Mouse (Mus musculus): ENCODE measurements at regions not wholly inside any gene's neighbourhood (a gene's known extent, or its start where the extent isn't known, plus 50 kb on each side); places are given as distances from the start of the nearest gene placed in this dataset.
A peak's percentile ranks its signal among the peaks of the same experiment; 100 is the strongest.

GRCm38 (mm10) chr1:137262806-137263370 lies 302.6 kb upstream of the Nr5a2 start:
- peaks cover 37% of the 10 kb centered on the region for H3K4me1 ChIP-seq
- no peaks in the 10 kb centered on the region for H3K27me3 ChIP-seq (ENCODE audit: low read depth, poor library complexity, severe bottlenecking)
- no peak for DNase-seq (ENCODE audit: low spot score)
- H3K9me3 ChIP-seq (replicated peaks): no peaks in the 10 kb centered on the region
- no peaks in the 10 kb centered on the region for H3K36me3 ChIP-seq
- 73% methylated on average over 1 of the region's 1 CpGs for WGBS
- no peak overlapping the region for H3K4me3 ChIP-seq
- H3K27ac ChIP-seq (replicated peaks): no peak overlapping the region

DNA sequence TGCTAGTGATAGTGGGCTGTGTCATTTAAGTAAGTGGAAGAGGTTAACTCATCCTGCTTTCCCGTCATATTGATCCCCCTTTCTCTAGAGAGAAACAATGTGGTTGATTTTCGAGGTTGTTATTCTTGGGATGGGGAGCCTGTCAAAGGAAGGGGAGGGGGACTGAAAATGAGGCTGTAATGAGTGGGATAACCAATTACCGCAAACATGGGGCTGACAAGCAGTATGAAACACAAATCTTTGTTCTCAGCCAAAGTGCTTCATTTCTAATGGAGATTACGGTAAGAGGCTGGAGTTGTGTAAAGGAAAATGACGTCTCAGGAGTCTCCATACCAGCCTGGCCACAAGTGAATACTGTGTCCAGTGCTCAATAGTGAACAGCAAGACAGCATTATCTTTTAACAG lies 301.9 kb upstream of the Nr5a2 start:
- Histone ChIP-seq H3K4me1 (peaks cover 37% of the 10 kb centered on the region), H3K27ac (replicated peaks) (no peak overlapping the region; the same call in 1 of the 2 replicates), H3K27me3 (ENCODE audit: low read depth, poor library complexity, severe bottlenecking) (no peaks in the 10 kb centered on the region), H3K4me3 (no peak overlapping the region), H3K36me3 (no peaks in the 10 kb centered on the region), H3K9me3 (replicated peaks) (no peaks in the 10 kb centered on the region)
- WGBS: 70% methylated on average over 5 of the region's 5 CpGs
- no peak for DNase-seq (ENCODE audit: low spot score)

DNA sequence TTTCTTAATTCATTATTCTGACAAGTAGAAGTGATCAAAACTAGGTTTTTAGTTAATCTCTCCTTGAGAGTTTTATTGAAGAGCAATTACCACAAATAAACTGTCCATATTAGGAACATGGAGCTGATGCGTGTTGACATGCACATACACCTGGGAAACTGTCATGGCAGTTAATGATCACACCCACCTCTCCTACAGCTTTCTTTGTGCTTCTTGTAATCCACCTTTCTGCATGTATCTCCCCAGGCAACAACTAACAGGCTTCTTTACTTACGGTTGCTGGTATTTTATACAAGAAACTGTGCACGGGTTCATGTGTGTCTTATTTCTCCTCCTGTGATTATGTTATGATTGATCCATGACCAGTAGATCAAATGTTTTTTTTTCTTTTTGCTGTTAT lies 296.0 kb upstream of the Nr5a2 start:
- DNase-seq (ENCODE audit: low spot score): no peak
- Histone ChIP-seq H3K4me1 (peaks cover 35% of the 10 kb centered on the region), H3K27ac (replicated peaks) (no peak overlapping the region), H3K4me3 (no peak overlapping the region), H3K36me3 (no peaks in the 10 kb centered on the region), H3K9me3 (replicated peaks) (peaks cover 8% of the 10 kb centered on the region; the same call in 1 of the 2 replicates), H3K27me3 (ENCODE audit: low read depth, poor library complexity, severe bottlenecking) (no peaks in the 10 kb centered on the region)
- 90% methylated on average over 3 of the region's 3 CpGs for WGBS

DNA sequence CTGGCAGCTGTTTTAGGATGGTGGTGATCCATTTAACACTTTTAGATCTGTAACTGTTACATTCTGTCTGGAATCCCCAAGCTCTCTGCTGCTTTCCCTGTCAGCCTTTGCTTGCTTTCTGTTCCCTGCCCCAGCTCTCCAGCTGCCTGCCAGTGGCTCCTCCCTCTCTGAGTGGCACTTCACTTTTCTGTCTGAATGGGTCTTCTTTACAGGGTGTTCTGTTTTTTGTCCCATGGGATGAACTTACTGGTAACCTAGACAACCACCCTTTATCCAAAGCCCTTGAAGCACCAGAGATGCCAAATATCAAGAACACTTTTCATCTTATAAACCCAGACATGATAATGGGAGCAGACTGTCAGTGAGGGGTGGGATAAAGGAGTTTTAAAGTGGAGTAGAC lies 294.8 kb upstream of the Nr5a2 start:
- H3K9me3 ChIP-seq (replicated peaks): peaks cover 8% of the 10 kb centered on the region; the same call in 1 of the 2 replicates
- H3K4me1 ChIP-seq: peaks cover 24% of the 10 kb centered on the region
- H3K4me3 ChIP-seq: no peak overlapping the region
- peak; percentile 32 for DNase-seq (ENCODE audit: low spot score)
- H3K36me3 ChIP-seq: no peaks in the 10 kb centered on the region
- H3K27me3 ChIP-seq (ENCODE audit: low read depth, poor library complexity, severe bottlenecking): no peaks in the 10 kb centered on the region
- H3K27ac ChIP-seq (replicated peaks): peak overlapping the region; percentile 67

DNA sequence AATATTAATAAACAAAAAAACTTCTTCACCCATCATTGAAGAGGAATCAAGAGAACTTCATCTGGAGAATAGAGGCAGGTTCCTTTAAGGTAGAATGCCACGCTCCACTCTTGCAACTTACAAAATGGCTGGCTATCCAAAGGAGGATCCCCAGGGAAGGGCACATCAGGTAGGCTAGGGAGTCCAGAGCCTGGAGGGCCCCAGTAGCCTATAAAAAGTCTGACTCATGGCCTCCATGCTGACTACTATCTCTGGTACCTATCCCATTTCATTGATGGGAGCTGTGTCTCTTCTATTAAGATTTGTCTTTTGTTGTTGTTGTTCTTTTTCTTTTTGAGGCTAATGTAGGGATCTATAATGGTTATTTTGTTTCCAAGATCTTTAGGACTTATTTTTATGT lies 294.4 kb upstream of the Nr5a2 start:
- 92% methylated on average over 1 of the region's 1 CpGs for WGBS
- no peak for DNase-seq (ENCODE audit: low spot score)
- Histone ChIP-seq H3K36me3 (no peaks in the 10 kb centered on the region), H3K4me3 (no peak overlapping the region), H3K4me1 (peaks cover 20% of the 10 kb centered on the region), H3K9me3 (replicated peaks) (peaks cover 8% of the 10 kb centered on the region; the same call in 1 of the 2 replicates), H3K27ac (replicated peaks) (peak overlapping the region; percentile 67), H3K27me3 (ENCODE audit: low read depth, poor library complexity, severe bottlenecking) (no peaks in the 10 kb centered on the region)

DNA sequence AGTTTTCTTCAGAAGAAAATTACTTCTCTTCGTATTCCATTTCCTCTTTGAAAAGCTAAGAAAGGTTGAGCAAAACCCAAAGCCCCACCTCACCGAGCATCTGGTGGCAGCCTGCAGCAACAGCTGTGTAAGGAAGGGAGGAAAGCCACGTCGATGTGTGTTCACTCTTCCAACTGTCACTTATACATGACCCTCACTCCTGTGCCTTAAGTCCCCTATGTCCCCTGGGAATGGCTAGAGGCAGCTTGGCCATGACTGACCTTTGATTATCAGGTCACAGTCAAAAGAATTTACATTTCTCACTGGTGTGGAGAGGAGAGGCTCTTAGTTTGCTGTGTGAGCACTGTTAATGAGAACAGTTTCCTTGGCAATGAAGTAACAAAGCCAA lies 266.8 kb upstream of the Nr5a2 start:
- H3K4me3 ChIP-seq: no peak overlapping the region
- peaks cover 18% of the 10 kb centered on the region for H3K27me3 ChIP-seq (ENCODE audit: low read depth, poor library complexity, severe bottlenecking)
- H3K36me3 ChIP-seq: no peaks in the 10 kb centered on the region
- no peaks in the 10 kb centered on the region for H3K4me1 ChIP-seq
- H3K9me3 ChIP-seq (replicated peaks): 0 out of 2 replicates have a peak, but pooled peaks cover 3% of the 10 kb centered on the region
- WGBS: 84% methylated on average over 4 of the region's 4 CpGs
- no peak for DNase-seq (ENCODE audit: low spot score)
- H3K27ac ChIP-seq (replicated peaks): no peak overlapping the region

GRCm38 (mm10) chr1:137226479-137227097 lies 266.3 kb upstream of the Nr5a2 start:
- no peak overlapping the region for H3K27ac ChIP-seq (replicated peaks)
- 0 out of 2 replicates have a peak, but pooled peaks cover 3% of the 10 kb centered on the region for H3K9me3 ChIP-seq (replicated peaks)
- peaks cover 18% of the 10 kb centered on the region for H3K27me3 ChIP-seq (ENCODE audit: low read depth, poor library complexity, severe bottlenecking)
- H3K4me3 ChIP-seq: no peak overlapping the region
- H3K4me1 ChIP-seq: peaks cover 5% of the 10 kb centered on the region
- no peaks in the 10 kb centered on the region for H3K36me3 ChIP-seq
- DNase-seq (ENCODE audit: low spot score): no peak
- WGBS: 75% methylated on average over 6 of the region's 6 CpGs

DNA sequence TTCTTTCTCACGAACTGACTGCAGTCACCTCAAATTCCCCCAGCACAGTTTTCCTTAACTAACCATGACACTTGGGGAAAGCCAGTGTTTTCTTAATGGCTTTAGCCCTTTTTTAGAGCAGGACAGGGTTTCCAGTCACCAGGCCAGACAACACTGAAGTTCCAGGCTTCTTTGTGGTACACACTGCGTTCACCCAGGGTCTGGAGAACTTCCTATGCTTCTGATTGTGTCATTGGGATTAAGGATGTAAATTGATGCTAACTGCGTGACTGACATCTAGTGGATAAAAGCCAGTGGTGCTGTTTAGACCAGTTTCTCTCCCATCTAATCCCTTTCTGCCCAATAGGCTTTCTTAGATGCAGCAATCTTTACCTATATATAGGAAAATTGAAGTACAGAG lies 265.2 kb upstream of the Nr5a2 start:
- Histone ChIP-seq H3K9me3 (replicated peaks) (no peaks in the 10 kb centered on the region), H3K27me3 (ENCODE audit: low read depth, poor library complexity, severe bottlenecking) (peaks cover 18% of the 10 kb centered on the region), H3K4me1 (peaks cover 17% of the 10 kb centered on the region), H3K27ac (replicated peaks) (no peak overlapping the region), H3K36me3 (no peaks in the 10 kb centered on the region), H3K4me3 (no peak overlapping the region)
- 32% methylated on average over 3 of the region's 3 CpGs for WGBS
- DNase-seq (ENCODE audit: low spot score): peak; percentile 27

DNA sequence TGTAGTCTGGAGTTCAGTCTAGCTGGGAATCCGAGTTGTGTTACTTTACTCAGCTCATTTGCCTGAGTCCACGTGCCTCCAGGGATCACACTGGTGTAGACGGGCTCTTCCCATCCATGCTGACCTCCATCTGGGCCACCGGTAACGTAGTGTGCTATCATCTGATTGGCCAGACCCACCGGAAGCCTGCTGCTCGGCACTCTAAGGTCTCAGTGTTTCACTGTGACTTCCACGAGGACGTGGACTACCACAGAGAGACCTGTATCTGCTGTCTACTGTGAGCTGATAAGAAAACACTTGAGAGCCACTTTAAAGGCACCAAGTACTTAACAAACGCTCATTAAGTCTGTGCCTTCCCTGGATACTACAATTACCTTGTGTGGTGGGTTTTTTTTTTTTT lies 262.8 kb upstream of the Nr5a2 start:
- WGBS: 70% methylated on average over 10 of the region's 10 CpGs
- Histone ChIP-seq H3K27ac (replicated peaks) (no peak overlapping the region), H3K4me3 (no peak overlapping the region), H3K36me3 (no peaks in the 10 kb centered on the region), H3K27me3 (ENCODE audit: low read depth, poor library complexity, severe bottlenecking) (peaks cover 18% of the 10 kb centered on the region), H3K9me3 (replicated peaks) (no peaks in the 10 kb centered on the region; the same call in 1 of the 2 replicates), H3K4me1 (peaks cover 21% of the 10 kb centered on the region)
- no peak for DNase-seq (ENCODE audit: low spot score)

- Histone ChIP-seq H3K27ac (replicated peaks) (peak overlapping the region; percentile 70), H3K9me3 (replicated peaks) (no peaks in the 10 kb centered on the region; the same call in 1 of the 2 replicates), H3K36me3 (no peaks in the 10 kb centered on the region), H3K4me1 (peaks cover 21% of the 10 kb centered on the region), H3K27me3 (ENCODE audit: low read depth, poor library complexity, severe bottlenecking) (peaks cover 18% of the 10 kb centered on the region), H3K4me3 (peak overlapping the region; percentile 51)
- DNase-seq (ENCODE audit: low spot score): peak; percentile 41
- WGBS: 18% methylated on average over 25 of the region's 25 CpGs
These were observed 261.1 kb upstream of the Nr5a2 start for GRCm38 (mm10) chr1:137221087-137222057.

- peaks cover 21% of the 10 kb centered on the region for H3K4me1 ChIP-seq
- no peak overlapping the region for H3K4me3 ChIP-seq
- peaks cover 18% of the 10 kb centered on the region for H3K27me3 ChIP-seq (ENCODE audit: low read depth, poor library complexity, severe bottlenecking)
- DNase-seq (ENCODE audit: low spot score): no peak
- H3K27ac ChIP-seq (replicated peaks): no peak overlapping the region
- no peaks in the 10 kb centered on the region for H3K36me3 ChIP-seq
- 78% methylated on average over 6 of the region's 6 CpGs for WGBS
- no peaks in the 10 kb centered on the region; the same call in 1 of the 2 replicates for H3K9me3 ChIP-seq (replicated peaks)
These were observed 260.0 kb upstream of the Nr5a2 start for GRCm38 (mm10) chr1:137220226-137220625.

DNA sequence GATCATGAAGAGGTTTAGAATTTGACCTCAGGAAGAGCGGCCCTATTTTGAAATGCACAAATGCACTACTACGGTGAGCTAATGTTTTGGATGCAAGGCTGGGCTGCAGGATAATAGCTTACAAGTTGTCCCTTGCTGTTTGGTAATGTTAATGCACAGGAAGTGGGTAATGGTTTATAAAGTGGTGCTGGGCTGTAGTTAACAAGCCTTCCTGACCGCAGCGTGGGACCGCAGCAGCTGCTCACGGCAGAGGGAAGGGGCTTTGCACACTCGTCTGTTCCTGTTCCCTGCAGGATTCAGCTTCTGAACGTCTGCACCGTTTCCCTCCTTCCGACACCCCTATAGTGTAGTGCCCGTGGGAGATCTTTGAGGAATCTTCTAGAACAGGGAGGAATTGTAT lies 258.4 kb upstream of the Nr5a2 start:
- no peak overlapping the region for H3K27ac ChIP-seq (replicated peaks)
- 92% methylated on average over 11 of the region's 11 CpGs for WGBS

More for the DNA sequence above, 258.4 kb upstream of the Nr5a2 start:
- Histone ChIP-seq H3K4me3 (no peak overlapping the region), H3K4me1 (peaks cover 21% of the 10 kb centered on the region), H3K36me3 (no peaks in the 10 kb centered on the region), H3K27me3 (ENCODE audit: low read depth, poor library complexity, severe bottlenecking) (peaks cover 9% of the 10 kb centered on the region), H3K9me3 (replicated peaks) (no peaks in the 10 kb centered on the region; the same call in 1 of the 2 replicates)
- DNase-seq (ENCODE audit: low spot score): no peak

Measured in midbrain, embryonic 10.5 days (tissue).